Mouse (Mus musculus) ES-E14 (cell line): ENCODE results near the gene Dpf1.

ENCODE experiments used
- CHD2 ChIP-seq: IDR thresholded peaks from 2 replicates; pipeline ENCODE4 v1.6.1; 2014; ENCODE audit warnings: mild to moderate bottlenecking, low read depth, low read length, inconsistent platforms
- HCFC1 ChIP-seq: IDR thresholded peaks from 2 replicates; pipeline ENCODE4 v1.6.1; 2012; ENCODE audit warnings: low read length, inconsistent platforms, borderline replicate concordance; ENCODE audit not compliant: insufficient read depth
- MAFK ChIP-seq: IDR thresholded peaks from 2 replicates; pipeline ENCODE4 v1.6.1; 2014; ENCODE audit warnings: mild to moderate bottlenecking, low read depth, low read length, inconsistent platforms; ENCODE audit not compliant: insufficient read depth
- ZC3H11A ChIP-seq: IDR thresholded peaks from 2 replicates; pipeline ENCODE4 v1.6.1; 2012; ENCODE audit warnings: low read depth, mild to moderate bottlenecking, inconsistent platforms, low read length, borderline replicate concordance
- ZNF384 ChIP-seq: IDR thresholded peaks from 2 replicates; pipeline ENCODE4 v1.6.1; 2012; ENCODE audit warnings: low read depth, low read length, inconsistent platforms

- TF ChIP-seq ZC3H11A (no peak), ZNF384 (no peak), HCFC1 (no peak), MAFK (no peak), CHD2 (no peak)
Observed at GRCm38 (mm10) chr7:29291616-29292457, 11.9 kb upstream of the Dpf1 start.
